Mouse (Mus musculus): ENCODE measurements around the gene Slc16a4.

The Slc16a4 gene

DNA sequence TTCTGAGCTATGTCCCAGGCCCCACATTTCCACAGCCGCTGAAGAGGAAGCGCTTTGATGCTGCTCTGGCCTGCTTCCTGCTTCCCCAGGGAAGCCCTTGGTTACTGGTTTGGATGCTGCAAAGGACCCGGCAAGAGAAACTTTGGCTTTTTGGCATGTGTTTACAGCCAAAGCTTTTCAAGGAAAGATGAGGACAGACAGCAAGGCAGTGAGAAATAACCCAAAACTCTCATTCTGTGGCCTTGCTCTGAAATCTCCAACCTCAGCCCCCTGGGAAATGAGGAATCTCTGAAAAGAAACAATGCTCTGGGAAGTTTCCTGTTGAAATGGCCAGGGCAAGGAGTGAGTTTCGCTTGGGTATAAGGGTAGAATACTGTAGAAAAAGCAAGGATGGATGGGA is 69.3 kb downstream of the Slc16a4 start:
- no peak for DNase-seq (ENCODE audit: low read depth)
